Mouse (Mus musculus) v-Abl transformed pro-B cells (cell line): ENCODE results near the gene Kat2b.
"Not testable (repeated sequence)": the region's sequence is repeated elsewhere in the genome, so short reads cannot be mapped to it uniquely, and the experiment has no call there.

Experiments
- in situ Hi-C, 2 experiments: fragments of 400-800 bp; cut with MboI; formaldehyde crosslinking; loops; one replicate each; pipeline ENCODE4 v1.15.1; 2025; ENCODE audit not compliant: unreplicated experiment in 2 of 2

The Kat2b gene

DNA sequence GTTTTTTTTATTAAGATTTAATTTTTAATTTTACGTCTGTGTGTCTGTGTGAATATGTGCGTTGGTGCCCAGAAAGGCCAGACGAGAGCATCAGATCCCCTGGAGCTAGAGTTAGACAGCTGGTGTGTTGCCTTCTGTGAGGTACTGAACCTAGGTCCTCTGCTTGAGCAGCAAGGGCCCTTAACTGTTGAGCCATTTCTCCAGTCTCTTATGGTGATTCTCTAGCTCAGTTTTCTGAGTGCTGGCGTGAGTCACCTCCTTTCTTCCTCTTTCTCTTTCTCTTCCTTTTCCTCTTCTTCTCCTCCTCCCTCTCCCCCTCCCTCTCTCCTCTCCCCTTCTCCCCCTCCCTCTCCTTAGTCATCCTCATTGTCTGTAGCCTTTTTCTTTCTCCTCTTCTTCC lies 27.9 kb downstream of the Kat2b start:
- in situ Hi-C loops: no loop called here

DNA sequence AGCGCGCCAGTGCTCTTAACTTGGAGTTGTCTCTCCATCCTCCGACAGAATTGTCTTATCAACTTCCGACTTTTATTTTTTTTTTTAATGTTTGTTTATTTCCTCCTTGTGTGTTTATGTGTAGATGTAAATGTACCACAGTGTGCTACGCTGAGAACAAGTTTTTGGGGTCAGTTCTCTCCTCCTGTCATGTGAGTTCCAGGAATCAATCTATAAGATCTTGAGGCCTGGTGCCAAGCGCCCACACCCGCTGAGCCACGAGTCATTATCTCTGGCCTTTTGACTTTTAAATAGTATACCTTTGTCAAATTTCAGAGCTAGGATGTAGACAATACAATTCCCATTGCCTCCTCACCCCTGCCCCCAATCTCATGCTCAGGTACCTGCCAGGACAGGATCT lies 28.9 kb downstream of the Kat2b start:
- in situ Hi-C loops: no loop called here

DNA sequence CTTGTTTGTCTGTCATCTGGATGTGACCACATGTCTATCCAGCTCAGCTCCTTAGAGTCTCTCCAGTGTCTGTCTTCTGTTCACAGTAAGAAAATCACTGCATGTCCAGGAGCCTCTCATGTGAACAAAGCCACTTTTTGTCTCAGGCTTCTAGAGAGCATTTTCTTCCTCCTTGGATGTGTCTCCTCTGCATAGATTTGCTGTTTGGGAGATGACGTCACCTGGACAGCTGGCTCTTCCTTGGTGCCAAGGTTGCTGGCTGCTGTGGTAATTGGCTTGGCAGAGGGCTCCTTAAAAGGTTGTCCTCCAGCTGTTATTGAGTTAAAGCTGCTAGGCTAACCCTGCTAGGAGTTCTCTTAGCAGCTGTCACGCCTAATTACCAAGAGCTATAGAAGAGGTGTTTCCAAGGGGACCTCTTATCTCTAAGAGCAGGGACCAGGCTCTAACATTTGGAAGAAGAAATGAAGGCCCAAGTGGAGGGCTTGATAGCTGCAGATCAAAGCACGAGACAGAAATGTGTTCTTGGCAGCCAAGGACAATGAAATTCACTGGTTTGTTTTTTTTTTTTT lies 29.7 kb downstream of the Kat2b start:
- in situ Hi-C loops: no loop called here

DNA sequence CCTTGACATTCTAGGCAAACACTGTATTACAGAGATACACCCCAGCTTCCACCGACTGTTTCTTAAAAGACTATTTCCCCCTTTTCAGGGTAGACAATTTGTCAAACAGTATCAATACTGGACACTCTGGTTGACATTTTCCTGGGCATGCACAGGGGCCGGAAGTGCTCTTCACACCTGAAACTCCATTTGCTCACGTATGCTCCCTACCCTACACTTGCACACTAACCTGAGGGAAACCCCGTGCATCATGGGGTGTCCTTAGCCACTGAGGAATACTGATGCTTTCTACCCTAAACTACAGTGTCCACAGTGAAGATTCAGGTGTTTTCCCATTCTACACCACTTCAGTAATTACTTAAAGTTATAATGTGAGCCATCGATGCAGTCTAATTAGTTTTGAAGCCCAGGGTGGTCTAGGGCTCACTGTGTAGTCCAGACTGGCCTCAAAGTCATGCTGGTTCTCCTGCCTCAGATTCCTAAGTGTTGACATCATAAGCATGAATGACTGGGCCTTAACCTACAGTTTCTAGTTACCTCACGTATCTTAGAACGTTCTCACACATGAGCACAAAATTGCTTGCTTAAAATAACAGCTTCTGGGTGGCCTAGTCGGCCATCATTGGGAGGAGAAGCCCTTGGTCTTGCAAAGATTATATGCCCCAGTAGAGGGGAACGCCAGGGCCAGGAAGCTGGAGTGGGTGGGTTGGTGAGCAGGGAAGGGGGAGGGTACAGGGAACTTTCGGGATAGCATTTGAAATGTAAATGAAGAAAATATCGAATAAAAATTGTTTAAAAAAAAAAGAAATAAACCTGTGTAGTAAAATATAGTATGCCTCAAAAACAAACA lies 30.5 kb downstream of the Kat2b start:
- in situ Hi-C loops: no loop called here

DNA sequence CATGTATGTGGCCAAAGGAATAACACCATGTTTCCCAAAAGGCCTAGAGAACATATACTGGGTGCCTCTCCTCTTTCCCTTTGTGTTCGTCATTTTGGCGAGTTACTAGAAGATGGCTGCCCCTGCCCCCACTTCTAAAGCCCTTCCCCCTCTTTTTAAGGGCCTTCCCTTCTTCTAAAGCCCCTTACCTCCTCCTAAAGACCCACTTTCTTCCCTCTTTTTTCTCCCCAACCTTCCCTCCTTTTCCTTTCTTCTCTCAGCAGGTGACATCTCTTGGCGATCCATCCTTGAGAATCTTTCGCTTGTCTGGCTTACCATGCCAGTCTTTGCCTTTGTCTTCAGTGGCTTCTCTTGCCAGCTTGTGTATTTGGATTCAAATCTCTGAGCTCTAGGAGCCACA lies 31.9 kb downstream of the Kat2b start:
- in situ Hi-C loops: no loop called here

DNA sequence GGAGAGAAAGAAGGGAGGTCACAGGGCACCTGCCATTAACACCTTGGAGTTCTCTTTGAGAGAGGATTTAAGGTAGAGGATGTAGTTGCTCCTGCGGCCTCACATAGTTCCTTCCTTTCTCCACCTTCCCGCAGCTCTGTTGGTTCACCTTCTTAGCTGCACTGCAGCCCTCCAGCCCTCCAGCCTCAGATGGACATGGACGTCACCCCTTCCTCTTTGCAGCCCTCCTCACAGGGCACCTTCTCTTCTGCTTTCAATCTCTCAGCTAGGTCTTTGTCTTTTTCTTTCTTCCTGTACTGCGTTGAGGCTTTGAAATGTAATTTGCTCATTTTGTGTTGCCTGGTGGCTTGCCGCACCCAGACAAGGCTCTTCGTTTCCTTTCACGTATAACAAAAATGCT lies 36.6 kb downstream of the Kat2b start:
- in situ Hi-C loops: not testable (repeated sequence)

DNA sequence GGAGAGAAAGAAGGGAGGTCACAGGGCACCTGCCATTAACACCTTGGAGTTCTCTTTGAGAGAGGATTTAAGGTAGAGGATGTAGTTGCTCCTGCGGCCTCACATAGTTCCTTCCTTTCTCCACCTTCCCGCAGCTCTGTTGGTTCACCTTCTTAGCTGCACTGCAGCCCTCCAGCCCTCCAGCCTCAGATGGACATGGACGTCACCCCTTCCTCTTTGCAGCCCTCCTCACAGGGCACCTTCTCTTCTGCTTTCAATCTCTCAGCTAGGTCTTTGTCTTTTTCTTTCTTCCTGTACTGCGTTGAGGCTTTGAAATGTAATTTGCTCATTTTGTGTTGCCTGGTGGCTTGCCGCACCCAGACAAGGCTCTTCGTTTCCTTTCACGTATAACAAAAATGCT lies 39.4 kb downstream of the Kat2b start:
- in situ Hi-C loops: not testable (repeated sequence)

DNA sequence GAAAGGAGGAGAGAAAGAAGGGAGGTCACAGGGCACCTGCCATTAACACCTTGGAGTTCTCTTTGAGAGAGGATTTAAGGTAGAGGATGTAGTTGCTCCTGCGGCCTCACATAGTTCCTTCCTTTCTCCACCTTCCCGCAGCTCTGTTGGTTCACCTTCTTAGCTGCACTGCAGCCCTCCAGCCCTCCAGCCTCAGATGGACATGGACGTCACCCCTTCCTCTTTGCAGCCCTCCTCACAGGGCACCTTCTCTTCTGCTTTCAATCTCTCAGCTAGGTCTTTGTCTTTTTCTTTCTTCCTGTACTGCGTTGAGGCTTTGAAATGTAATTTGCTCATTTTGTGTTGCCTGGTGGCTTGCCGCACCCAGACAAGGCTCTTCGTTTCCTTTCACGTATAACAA lies 42.3 kb downstream of the Kat2b start:
- in situ Hi-C loops: not testable (repeated sequence)

DNA sequence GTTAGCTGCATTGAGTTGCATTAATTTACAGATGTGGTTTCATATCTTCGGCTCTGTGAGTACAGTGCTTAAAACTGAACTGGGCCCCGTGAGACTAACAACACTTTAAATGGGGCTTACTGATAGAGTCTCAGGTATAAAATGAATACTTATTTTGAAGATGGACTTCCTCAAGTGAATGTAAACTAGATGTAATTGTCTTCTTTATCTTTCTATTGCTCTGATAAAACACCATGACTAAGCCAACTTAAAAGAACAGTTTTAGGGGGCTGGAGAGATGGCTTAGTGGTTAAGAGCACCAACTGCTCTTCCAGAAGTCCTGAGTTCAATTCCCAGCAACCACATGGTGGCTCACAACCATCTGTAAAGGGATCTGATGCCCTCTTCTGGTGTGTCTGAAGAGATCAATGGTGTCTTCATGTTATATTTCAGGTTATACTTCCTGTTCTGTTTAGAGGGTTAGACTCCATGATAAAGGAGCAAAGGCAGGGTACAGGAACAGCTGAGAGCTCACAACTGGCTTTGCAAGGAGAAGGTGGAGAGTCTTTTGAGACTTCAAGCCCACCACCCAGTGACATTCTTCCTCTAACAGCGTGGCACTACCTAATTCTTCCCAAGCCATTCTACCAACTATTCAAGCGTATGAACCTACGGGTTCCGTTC lies 50.8 kb downstream of the Kat2b start:
- in situ Hi-C loops: no loop called here

DNA sequence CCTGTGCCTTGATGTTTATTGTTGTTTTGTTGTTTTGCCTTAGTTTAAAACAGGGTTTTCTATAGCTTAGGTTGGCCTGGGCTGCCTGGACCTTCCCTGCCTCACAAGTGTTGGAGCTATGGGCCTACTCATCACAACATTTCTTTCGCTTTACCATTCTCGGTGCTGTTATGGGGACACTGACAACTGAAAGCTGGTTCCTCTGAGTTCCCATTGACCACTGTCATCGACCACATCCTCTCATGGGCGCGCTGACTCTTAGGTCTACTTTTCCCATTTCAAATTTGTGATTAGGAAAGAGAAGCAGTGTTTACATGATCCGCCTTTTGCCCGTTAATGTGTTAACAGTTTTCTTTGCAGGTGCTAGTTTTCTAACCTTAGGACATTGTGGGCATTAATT lies 51.7 kb downstream of the Kat2b start:
- in situ Hi-C loops: no loop called here

DNA sequence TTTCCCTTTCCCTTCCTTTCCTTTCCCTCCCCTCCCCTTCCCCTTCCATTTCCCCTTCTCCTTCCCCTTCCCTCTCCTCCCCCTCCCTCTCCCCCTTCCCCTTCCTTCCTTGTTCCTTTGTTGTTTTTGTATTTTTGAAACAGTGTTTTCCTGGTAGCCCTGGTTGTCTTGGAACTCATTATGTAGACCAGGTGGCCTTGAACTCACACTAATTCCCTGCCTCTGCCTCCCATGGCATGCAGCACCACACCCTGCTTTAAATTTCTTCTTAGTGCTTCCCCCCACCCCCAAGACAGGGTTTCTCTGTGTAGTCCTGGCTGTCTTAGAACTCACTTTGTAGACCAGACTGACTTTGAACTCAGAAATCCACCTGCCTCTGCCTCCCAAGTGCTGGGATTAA lies 52.7 kb downstream of the Kat2b start:
- in situ Hi-C loops: no loop called here

DNA sequence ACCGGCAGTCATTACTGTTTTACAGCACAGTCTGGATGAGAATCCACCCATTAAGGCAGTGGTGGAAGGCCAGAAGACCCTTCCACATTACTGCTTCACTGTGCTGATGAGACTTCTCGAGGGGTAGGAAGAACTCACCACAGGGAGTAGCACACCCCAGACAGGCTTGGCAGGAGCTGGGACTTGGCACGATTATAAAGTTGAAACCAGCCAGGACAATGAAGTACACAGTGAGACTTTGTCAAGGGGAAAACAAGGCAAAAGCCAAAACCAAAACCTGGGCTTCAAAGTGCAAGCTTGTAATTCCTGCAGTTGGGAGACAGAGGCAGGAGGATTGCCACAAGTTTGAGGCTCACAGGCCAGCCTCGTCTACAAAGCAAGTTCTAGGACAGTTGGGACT lies 54.0 kb downstream of the Kat2b start:
- in situ Hi-C loops: no loop called here

DNA sequence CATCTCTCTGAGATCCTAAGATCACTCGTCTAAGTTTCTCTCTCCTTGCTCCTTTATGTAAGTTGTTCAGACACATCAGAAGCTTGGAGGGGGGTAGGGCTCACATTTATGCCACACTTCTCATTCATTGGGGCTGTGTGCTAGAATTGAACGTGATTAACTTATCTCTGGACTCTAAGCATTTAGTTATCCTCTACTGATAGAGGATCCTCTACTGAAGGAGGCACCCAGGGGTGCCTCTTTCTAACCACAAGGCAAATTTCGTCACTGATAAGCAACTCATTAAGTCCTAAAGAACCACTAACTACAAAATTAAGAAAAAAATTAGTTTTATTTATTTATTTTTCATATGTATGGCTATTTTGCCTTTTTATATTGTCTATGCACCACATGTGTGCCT lies 55.5 kb downstream of the Kat2b start:
- in situ Hi-C loops: no loop called here

DNA sequence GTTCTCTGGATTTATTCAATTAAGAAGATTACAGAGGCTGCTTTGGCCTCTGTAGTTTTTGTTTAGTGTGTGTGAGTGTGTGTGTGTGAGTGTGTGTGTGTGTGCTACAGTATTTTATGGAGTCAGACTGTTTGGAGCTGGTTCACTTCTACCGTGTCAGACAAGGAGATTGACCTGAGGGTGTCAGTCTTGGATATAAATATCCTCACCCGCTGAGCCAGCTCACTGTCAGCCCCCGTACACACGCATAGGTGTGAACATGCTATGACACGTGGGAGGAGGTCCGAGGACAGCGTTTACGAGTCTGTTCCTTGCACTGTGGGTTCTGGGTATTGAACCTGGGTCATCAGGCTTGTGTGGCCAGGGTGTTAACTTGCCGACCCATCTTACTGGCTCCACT lies 57.1 kb downstream of the Kat2b start:
- in situ Hi-C loops: no loop called here

DNA sequence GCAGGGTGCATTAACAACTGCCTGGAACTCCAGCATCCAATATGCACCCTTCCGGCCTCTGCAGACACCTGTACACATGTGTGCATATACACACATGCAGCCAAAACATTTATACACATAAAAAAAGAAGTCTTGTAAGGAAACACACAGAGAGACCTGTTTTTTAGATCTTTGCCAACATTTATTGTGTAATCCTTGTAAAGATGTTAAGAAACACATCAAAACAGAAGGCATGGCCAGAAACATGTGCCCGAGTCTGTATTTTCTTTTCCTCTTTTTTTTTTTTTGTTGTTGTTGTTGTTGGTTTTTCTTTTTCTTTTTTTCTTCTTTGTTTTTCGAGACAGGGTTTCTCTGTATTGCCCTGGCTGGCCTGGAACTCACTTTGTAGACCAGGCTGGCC lies 59.5 kb downstream of the Kat2b start:
- in situ Hi-C loops: no loop called here

DNA sequence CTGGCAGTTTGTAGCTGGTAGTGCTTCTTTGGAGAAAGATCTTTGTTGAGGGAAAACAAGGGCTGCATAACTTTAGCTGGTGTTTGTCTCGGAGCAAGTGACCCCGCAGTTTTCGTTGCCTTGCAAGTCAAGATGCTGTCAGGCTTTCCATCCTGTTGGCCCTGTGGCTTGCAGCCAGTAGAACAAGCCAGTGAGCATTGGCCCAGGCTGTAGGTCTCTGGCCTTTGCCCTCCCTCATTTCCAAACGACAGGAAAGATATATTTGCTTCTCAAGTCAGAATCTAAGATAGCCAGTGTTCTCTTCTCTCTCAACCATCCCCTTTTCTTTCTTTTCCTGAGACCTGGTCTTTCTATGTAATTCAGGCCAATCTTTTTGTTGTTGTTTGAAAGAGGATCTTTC lies 60.8 kb downstream of the Kat2b start:
- in situ Hi-C loops: no loop called here

DNA sequence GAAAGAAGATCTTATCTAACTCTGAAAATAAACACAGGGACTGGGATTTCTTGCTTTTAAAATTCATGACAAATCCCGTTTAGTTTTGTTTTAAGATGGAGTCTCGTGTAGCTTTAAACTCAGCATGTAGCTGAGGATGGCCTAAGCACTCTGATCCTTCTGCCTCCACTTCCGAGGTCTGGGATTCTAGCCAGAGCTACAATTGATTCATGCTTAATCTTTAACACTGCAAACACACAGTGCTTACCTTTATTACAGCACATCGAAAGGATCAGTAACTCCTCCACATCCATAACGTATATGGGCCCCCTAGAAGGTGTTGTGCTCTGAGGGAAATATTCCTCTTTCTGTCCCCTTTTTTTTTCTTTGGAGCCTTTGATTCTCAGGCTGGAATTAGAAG lies 61.5 kb downstream of the Kat2b start:
- in situ Hi-C loops: no loop called here

DNA sequence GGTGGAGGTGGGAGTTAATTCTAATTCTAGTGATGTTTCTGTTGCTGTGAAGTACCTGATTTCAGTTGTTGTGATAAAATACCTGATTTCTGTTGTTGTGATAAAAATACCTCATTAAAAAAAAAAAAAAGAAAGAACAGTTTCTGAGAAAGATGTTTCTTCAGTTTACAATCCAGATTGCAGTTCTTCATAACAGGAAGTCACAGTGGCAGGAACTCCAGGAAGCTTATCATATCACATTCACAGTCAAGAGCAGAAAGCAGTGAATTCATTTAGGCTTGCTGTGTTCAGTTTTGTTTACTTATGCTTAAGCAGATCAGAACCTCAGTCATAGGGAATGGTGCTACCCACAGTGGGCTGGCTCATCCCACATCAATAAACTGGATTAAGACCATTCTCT lies 64.7 kb downstream of the Kat2b start:
- in situ Hi-C loops: no loop called here

DNA sequence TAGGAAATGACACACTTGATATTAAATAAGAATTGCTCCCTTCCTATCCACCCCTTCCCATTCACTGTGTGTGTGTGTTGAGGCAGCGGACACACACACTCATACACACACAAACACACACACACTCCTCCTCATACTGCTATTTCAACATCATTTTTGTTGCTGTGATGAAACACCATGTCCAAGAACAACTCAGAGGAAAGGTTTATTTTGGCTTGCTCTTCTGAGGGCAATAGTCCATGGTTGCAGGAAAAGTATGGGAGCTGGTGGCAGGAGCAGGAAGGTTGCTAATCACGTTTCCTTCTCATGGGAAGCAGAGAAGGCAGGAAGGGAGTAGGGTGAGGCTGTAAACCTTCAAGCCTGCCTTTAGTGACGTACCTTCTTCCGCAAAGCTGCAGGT lies 76.7 kb downstream of the Kat2b start:
- in situ Hi-C loops: no loop called here

DNA sequence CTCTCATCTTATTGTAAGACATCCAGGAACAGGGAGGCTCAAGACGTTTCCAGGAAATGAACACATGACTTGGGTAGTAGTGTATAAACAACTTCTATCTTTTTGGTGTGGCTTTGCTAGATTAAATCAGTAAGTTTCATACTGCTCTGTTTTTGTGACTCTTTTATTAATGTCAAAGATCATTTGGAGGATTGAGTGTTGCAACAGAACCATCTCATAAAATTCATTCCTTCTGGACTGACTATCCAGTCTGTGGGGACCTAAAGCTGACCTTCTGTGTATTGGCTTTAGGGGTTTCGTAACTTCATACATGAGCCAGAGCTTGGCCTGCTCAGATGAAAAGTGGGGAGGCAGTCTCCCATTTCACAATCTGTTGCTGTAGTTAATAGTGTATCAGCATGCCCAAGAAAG lies 83.6 kb downstream of the Kat2b start:
- in situ Hi-C loops: no loop called here

DNA sequence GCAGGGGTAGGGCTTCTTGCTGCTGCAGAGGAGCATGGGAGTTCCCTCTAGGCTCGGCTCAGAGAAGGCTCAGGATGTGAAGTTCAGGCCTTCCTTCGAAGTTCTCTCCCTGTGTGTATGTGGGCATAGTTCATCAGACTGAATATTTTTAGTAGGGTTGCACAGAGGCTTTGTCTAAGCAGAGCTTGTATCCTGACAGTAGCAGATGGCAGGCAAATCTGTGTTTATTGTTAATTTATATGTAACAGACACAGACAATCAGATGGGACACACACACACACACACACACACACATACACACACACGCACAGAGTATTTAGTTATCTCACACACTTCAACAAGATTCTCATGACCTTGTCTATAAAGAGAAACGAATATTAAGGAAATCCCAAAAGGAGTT lies 87.9 kb downstream of the Kat2b start:
- in situ Hi-C loops: no loop called here

DNA sequence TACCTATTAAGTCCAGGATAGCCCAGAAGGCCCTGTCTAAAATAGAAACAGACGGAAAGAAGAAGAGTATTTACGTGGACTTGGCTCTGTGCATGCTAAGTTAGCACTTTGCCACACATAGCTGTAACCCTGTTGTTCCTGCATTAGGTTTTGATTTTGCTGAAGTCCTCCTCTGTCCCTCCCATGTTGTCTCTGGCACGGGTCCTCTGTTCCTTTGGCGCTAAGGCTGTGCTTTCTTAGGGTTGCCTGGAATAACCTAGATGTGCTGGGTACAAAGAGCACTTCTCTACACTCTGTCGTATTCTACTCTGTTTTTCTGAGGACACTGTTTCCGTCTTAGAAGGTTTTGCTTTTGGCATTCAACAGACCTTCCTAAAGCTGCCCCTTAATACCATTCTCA lies 88.4 kb downstream of the Kat2b start:
- in situ Hi-C loops: no loop called here
